Mouse (Mus musculus): ENCODE data around the gene Olfr270. TPM values are rescaled to one million over a fixed set of nuclear protein-coding genes. Genes with fewer than 3 reads are reported as not detected.

The Olfr270 gene
- polyA plus RNA-seq (2017; shearing (Covaris generic)) = not detected

GRCm38 (mm10) chr4:52964247-52964646, at the start of gene Olfr270:
Olfr270 (plus strand) TSS chr4:52964547.

GRCm38 (mm10) chr4:52919078-52919477, 45.3 kb upstream of the Olfr270 start, which contains the start of gene Olfr272:
Olfr272 (minus strand) TSS chr4:52919178.

GRCm38 (mm10) chr4:52989248-52989647, 24.9 kb downstream of the Olfr270 start, which contains the start of gene Nipsnap3a:
Nipsnap3a (plus strand) TSS chr4:52989272.

GRCm38 (mm10) chr4:53011732-53012361, 47.5 kb downstream of the Olfr270 start, which contains the start of gene Nipsnap3b:
Nipsnap3b (plus strand) TSS chr4:53011880.

Other genes with a start within 250 kb of the Olfr270 start
- gene Olfr275, start 149.9 kb upstream of the Olfr270 start, polyA plus RNA-seq (2017; shearing (Covaris generic)) = not detected
- not detected for gene Olfr273, start 105.3 kb upstream of the Olfr270 start, polyA plus RNA-seq (2017; shearing (Covaris generic))
- not detected for gene Olfr272, start 45.4 kb upstream of the Olfr270 start, polyA plus RNA-seq (2017; shearing (Covaris generic))
- not detected for gene Nipsnap3a, start 24.7 kb downstream of the Olfr270 start, polyA plus RNA-seq (2017; shearing (Covaris generic))
- gene Nipsnap3b, start 47.3 kb downstream of the Olfr270 start, polyA plus RNA-seq (2017; shearing (Covaris generic)) = 88.2 TPM
- gene Abca1, start 195.3 kb downstream of the Olfr270 start, polyA plus RNA-seq (2017; shearing (Covaris generic)) = 6.5 TPM